33 mouse cellular contexts compared by ENCODE assay signal in the genomic region with DNA sequence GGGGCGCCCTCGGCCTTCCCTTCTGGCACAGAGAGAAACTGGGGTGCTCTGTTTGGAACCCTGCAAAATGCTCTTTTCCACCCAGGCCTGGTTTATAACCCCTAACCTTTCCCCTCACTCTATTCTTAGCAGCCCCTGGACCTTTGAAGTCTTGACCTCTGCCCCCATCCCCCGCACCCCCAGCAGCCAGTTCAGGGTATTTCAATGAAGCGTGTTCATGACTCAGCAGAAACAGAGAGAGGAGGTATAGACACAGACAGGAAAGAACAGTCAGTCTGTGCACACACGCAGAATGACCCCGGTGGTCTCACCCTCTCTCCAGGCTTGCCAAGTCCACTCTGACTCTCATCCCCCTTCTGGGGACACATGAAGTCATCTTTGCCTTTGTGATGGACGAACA. TPM values are rescaled to one million over a fixed set of nuclear protein-coding genes. Genes with fewer than 3 reads are reported as not detected.
"Had no signal": no experiment of that assay in that cellular context is flagged by ENCODE, and none has a peak within 500 bp of the region (broad histone marks: within the 10 kb centered on the region; RNA-seq: fewer than 3 reads in every experiment).

No protein-coding gene starts in this region.

- H3K27me3 ChIP-seq: embryonic facial prominence, embryonic 12.5 days; embryonic facial prominence, embryonic 13.5 days; embryonic facial prominence, embryonic 15.5 days; forebrain, embryonic 13.5 days; forebrain, embryonic 15.5 days had no signal

- H3K36me3 ChIP-seq: embryonic facial prominence, embryonic 10.5 days; embryonic facial prominence, embryonic 12.5 days; embryonic facial prominence, embryonic 13.5 days; embryonic facial prominence, embryonic 15.5 days; forebrain, embryonic 10.5 days; forebrain, embryonic 12.5 days; forebrain, embryonic 15.5 days had no signal

- DNase-seq: cerebellum, adult 8-10 months; cerebellum, adult 9-10 months; cerebellum, adult 9-11 months; cerebellum, postnatal 10 days; cerebellum, postnatal 14 days; cerebellum, postnatal 25 days; cerebellum, postnatal 36 days; embryo, embryonic 11 days; forebrain, postnatal 0 days; gastrocnemius, adult 2 months; gastrocnemius, postnatal 10 days; gastrocnemius, postnatal 14 days; gastrocnemius, postnatal 25 days; gastrocnemius, postnatal 36 days; heart, adult 11 months; heart, adult 18-20 months; heart, adult 2 months had no signal

- H3K9ac ChIP-seq: embryonic facial prominence, embryonic 12.5 days; embryonic facial prominence, embryonic 13.5 days; embryonic facial prominence, embryonic 15.5 days; forebrain, embryonic 12.5 days; forebrain, embryonic 13.5 days; forebrain, embryonic 15.5 days; forebrain, postnatal 0 days had no signal

- H3K4me2 ChIP-seq: embryonic facial prominence, embryonic 12.5 days; embryonic facial prominence, embryonic 13.5 days; embryonic facial prominence, embryonic 15.5 days; forebrain, embryonic 12.5 days; forebrain, embryonic 13.5 days; forebrain, embryonic 15.5 days had no signal

- H3K27ac ChIP-seq: embryonic facial prominence, embryonic 10.5 days; embryonic facial prominence, embryonic 12.5 days; embryonic facial prominence, embryonic 13.5 days; embryonic facial prominence, embryonic 15.5 days; forebrain, embryonic 10.5 days; forebrain, embryonic 12.5 days; forebrain, embryonic 13.5 days; forebrain, embryonic 15.5 days; gastrocnemius, adult 2 months; heart, adult 2 months had no signal

- H3K4me3 ChIP-seq: embryonic facial prominence, embryonic 10.5 days; embryonic facial prominence, embryonic 12.5 days; embryonic facial prominence, embryonic 13.5 days; embryonic facial prominence, embryonic 15.5 days; erythroblast, embryonic 14.5 days; forebrain, embryonic 10.5 days; forebrain, embryonic 12.5 days; forebrain, embryonic 13.5 days; forebrain, embryonic 15.5 days; gastrocnemius, adult 2 months; heart, adult 2 months had no signal

- ATAC-seq: forebrain, embryonic 13.5 days; forebrain, embryonic 14.5 days; forebrain, embryonic 15.5 days; forebrain, embryonic 16.5 days; forebrain, postnatal 0 days had no signal

- H3K4me1 ChIP-seq: embryonic facial prominence, embryonic 12.5 days; embryonic facial prominence, embryonic 15.5 days; forebrain, embryonic 12.5 days; forebrain, embryonic 15.5 days had no signal

- H3K9me3 ChIP-seq: embryonic facial prominence, embryonic 10.5 days; embryonic facial prominence, embryonic 12.5 days; embryonic facial prominence, embryonic 13.5 days; embryonic facial prominence, embryonic 15.5 days; forebrain, embryonic 10.5 days; forebrain, embryonic 12.5 days; forebrain, embryonic 13.5 days; forebrain, embryonic 15.5 days had no signal

RNA-seq across cellular contexts. Expression of a gene that starts 23.6 kb away (rescaled TPM):
- total RNA-seq: common myeloid progenitor, adult 5-6 weeks; gastrocnemius, adult 18-20 months; gastrocnemius, adult 2 months; gastrocnemius, adult 8-10 months; gastrocnemius, postnatal 25 days; gastrocnemius, postnatal 36 days; granulocyte monocyte progenitor cell, adult 5-6 weeks; heart, adult 18-20 months; heart, adult 2 months had no signal
- polyA plus RNA-seq: forebrain, embryonic 10.5 days; forebrain, embryonic 12.5 days; forebrain, embryonic 13.5 days; forebrain, embryonic 15.5 days; gonadal fat pad, adult 2 months; heart, adult 2 months had no signal

RNA-seq across cellular contexts. Expression of a gene that starts 29.2 kb away (rescaled TPM):
- total RNA-seq: common myeloid progenitor, adult 5-6 weeks; gastrocnemius, adult 18-20 months; gastrocnemius, adult 2 months; gastrocnemius, adult 8-10 months; gastrocnemius, postnatal 14 days; gastrocnemius, postnatal 25 days; gastrocnemius, postnatal 36 days; granulocyte monocyte progenitor cell, adult 5-6 weeks had no signal
- polyA plus RNA-seq: embryonic facial prominence, embryonic 12.5 days; erythroblast, embryonic 14.5 days; forebrain, embryonic 10.5 days had no signal
